Mouse (Mus musculus): ENCODE data around the gene Isyna1.
"Not testable (repeated sequence)": the region's sequence is repeated elsewhere in the genome, so short reads cannot be mapped to it uniquely, and the experiment has no call there.

The Isyna1 gene

GRCm38 (mm10) chr8:70574915-70575314 is 19.3 kb upstream of the Isyna1 start:
- DNase-seq (ENCODE audit: low spot score in 2 of 2) = no peak

- DNase-seq (ENCODE audit: low spot score in 2 of 2) = no peak
Measured at GRCm38 (mm10) chr8:70577207-70577606, 17.0 kb upstream of the Isyna1 start.

GRCm38 (mm10) chr8:70583476-70584387 is 10.4 kb upstream of the Isyna1 start:
- DNase-seq (ENCODE audit: low spot score in 2 of 2) = no peak

GRCm38 (mm10) chr8:70584606-70585257 is 9.4 kb upstream of the Isyna1 start:
- no peak for DNase-seq (ENCODE audit: low spot score in 2 of 2)

DNA sequence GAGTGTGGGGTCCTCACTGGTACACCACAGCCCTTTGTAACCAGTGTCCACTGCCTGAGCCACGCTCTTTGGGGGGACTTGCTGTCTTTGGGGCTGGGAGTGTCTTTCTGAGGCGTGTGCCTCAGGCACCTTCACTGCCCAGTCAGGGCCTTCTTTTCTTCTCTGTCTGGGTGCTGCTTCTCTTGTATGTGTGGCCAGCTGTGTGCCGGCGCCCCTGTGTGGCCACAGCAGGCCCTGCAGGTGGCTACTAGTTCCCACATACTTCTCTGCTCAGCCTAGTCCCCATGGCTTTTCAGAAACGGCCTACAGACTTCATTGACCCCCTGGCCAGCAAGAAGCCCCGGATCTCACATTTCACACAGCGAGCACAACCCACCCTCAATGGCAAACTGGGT is 8.9 kb upstream of the Isyna1 start:
- peak in 1 of 2 experiments; percentile 49 for DNase-seq (ENCODE audit: low spot score in 2 of 2)

DNA sequence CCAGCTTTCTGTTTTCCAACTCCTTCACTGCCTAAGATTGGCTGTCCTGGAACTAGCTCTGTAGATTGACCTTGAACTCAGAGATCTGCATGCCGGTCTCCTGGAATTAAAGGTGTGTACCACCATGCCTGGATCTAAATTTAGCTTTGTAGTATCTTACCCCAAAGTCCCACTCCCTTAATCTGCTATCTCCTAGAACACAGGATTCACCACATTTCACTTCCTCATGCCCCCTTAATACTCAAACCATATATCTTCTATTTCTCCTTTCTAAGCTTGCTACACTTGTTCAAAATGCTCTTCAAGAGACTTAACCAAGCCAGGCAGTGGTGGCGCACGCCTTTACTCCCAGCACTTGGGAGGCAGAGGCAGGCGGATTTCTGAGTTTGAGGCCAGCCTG is 6.2 kb upstream of the Isyna1 start:
- not testable (repeated sequence) for DNase-seq (ENCODE audit: low spot score in 2 of 2)

- DNase-seq (ENCODE audit: low spot score in 2 of 2) = no peak
Measured at GRCm38 (mm10) chr8:70591569-70591968, 2.6 kb upstream of the Isyna1 start.

- DNase-seq (ENCODE audit: low spot score in 2 of 2) = no peak
Measured at GRCm38 (mm10) chr8:70593173-70593572, 1.0 kb upstream of the Isyna1 start.

DNA sequence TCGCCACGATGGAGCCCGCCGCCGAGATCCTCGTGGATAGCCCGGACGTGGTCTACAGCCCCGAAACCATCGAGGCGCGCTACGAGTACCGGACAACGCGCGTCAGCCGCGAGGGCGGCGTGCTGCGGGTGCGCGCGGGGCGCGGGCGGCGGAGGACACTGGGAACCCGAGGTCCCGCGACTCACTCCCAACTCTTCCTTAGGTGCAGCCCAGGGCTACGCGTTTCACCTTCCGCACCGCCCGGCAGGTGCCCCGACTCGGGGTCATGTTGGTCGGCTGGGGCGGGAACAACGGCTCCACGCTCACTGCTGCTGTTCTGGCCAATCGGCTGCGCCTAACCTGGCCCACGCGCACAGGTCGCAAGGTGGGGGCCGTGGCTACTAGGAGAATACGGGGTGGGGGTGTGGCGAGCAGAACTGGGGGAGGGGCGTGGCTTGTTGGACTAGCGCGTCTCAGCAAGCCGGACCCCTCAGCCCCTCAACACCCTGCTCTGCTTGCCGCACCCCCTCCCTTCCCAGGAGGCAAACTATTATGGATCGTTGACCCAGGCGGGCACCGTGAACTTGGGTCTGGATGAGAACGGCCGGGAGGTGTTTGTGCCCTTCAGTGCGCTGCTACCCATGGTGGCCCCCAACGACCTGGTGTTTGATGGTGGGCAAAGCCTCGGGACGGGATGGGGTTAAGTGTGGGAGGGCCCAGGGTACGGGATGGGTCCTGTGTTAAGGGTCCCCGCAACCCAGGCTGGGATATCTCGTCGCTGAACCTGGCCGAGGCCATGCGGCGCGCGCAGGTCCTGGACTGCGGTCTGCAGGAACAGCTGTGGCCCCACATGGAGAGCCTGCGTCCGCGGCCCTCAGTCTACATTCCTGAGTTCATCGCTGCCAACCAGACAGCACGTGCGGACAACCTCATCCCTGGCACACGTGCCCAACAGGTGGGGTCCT is 720 bp downstream of the Isyna1 start:
- DNase-seq (ENCODE audit: low spot score in 2 of 2) = peak in 1 of 2 experiments; percentile 30

DNA sequence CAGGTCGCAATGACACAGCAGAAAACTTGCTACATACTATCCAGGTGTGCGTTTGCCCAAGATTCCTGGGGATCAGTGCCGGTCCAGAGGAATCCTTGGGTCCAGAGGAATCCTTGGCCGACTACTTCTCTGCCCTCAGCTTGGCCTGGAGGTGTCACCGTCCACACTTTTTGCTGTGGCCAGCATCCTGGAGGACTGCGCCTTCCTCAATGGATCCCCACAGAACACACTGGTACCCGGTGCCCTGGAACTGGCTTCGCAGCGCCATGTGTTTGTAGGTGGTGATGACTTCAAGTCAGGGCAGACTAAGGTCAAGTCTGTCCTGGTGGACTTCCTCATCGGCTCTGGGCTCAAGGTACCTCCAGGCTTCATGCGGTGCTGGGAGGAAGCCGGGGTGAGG is 1.6 kb downstream of the Isyna1 start:
- no peak for DNase-seq (ENCODE audit: low spot score in 2 of 2)

- DNase-seq (ENCODE audit: low spot score in 2 of 2) = no peak
Measured at GRCm38 (mm10) chr8:70596216-70596615, 2.0 kb downstream of the Isyna1 start.

- DNase-seq (ENCODE audit: low spot score in 2 of 2) = peak in 1 of 2 experiments; percentile 56
Measured at GRCm38 (mm10) chr8:70596775-70597416, 2.7 kb downstream of the Isyna1 start.

GRCm38 (mm10) chr8:70597417-70598272 is 3.5 kb downstream of the Isyna1 start:
- DNase-seq (ENCODE audit: low spot score in 2 of 2) = no peak

- no peak for DNase-seq (ENCODE audit: low spot score in 2 of 2)
Measured at GRCm38 (mm10) chr8:70598283-70598682, 4.1 kb downstream of the Isyna1 start.

DNA sequence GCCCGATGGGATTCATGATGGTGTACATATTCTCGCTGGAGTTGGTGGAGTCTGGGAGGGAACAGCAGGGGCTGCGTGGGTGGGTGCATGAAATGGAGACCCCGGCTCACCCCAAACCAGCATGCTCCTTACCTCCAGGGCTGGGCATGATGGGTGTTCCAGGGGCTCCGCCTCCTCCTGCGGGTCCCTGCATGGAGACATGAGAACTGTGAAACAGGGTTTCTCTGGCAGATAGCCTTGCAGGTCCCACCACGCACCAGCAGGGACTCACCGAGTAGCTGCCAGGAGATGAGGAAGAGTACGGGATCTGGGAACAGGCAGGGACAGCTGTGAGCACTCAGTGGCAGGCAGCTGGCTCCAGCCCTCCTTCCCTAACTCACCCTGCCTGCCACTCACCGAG is 4.5 kb downstream of the Isyna1 start:
- DNase-seq (ENCODE audit: low spot score in 2 of 2) = no peak

DNA sequence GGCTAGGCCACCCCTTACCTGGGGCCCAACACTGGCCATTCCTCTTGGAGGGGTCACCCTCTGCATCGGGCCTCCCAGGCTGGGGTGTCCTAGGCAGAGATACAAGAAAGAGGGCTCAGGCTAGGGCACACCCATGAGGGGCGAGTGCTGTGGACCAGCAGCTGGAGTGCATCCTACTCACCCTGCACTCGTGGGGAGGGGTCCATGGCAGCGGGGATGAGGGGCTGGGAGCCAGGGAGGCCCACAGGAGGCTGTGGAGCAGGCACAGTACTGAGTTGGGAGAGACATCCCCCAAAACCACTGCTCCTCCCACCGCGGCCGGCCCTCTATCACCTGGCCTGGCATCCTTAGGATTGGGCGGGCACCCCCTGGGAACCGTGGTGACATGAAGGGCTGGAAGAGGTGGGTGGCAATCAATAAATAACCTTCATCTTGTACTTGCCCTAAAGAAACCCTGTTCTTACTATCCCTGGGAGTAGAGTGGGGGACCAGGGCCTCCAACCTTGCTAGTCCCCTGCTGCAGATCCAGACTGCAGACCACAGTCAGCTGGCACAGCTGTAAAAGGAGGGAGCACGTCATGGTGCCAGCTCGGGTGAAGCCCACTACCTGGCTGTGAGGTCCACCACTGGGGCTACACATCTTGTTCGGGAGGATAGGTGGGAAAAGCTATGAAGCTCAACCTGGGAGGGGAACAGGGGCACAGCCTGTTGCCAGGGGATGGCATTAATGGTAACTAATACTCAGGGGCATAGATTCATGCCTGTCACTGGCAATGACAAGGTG is 5.5 kb downstream of the Isyna1 start:
- no peak for DNase-seq (ENCODE audit: low spot score in 2 of 2)

DNA sequence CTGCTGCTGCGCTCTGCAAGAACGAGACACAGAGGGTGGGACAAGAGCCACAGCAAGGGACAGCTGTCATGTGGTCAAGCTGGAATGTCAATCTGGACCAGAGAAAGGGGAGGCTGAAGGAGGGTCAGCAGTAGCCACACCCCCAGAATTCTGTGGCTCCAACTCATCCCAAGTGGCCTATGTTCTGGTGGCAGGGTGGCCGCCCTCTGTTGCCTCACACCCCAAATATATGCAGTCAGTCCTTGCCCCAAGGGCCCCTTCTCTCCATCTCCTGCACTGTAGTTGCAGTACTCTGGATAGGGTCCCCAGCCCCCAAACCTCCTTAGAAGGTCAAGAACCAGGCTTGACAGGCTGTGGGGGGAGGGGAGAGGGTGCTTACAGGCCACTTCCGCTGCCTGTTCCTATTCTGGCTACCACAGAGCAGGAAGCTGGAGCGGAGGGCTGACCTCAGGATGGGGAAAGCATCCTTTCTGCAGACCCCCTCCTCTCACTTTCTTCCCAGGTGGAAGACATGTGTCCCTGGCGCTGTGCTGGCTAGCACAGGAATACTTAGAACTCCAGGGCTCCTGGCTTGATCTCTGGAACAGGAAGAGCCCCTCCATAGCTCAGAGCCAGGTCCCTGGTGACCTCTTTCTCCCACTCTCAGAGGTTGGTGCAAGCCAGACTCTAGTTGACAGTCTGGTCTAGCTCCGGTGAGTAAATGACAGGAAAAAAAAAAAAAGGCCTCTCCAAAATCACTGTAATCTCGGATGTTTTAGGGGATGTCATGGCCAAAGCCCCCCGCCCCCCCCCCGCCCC is 6.5 kb downstream of the Isyna1 start:
- DNase-seq (ENCODE audit: low spot score in 2 of 2) = no peak

GRCm38 (mm10) chr8:70601271-70601649 is 7.1 kb downstream of the Isyna1 start:
- peak; percentile 57 to 59 for DNase-seq (ENCODE audit: low spot score in 2 of 2)
